Mouse (Mus musculus): Measurements from ENCODE around the gene Map3k5. TPM values are rescaled to one million over a fixed set of nuclear protein-coding genes. Genes with fewer than 3 reads are reported as not detected.

Map3k5 gene
- total and polyA plus RNA-seq, 3 experiments: 15.8 to 31.0 (median 27.6) TPM

GRCm38 (mm10) chr10:19942621-19943020 lies 8.3 kb downstream of the Map3k5 start:
- no peak overlapping the region for H3K4me2 ChIP-seq (ENCODE audit: insufficient read depth, low read depth, poor library complexity, severe bottlenecking)
- TF ChIP-seq ZNF384 (IDR thresholded peaks at IDR 0.05; ENCODE audit: low read depth, low read length): no peak
- H3K79me2 ChIP-seq (replicated peaks; ENCODE audit: control insufficient read depth, extremely low read depth, insufficient read depth, poor library complexity, severe bottlenecking): peaks cover 83% of the 10 kb centered on the region
- no peaks in the 10 kb centered on the region for H3K27me3 ChIP-seq (replicated peaks)
- no peak overlapping the region for H3K27ac ChIP-seq (ENCODE audit: insufficient read depth, low read depth)
- DNase-seq (ENCODE audit: extremely low read depth): no peak
- no peaks in the 10 kb centered on the region for H3K9me3 ChIP-seq (replicated peaks; ENCODE audit: low read length)
- H3K4me3 ChIP-seq (replicated peaks in 1 of 3; ENCODE audit: low read depth in 2 of 3, low read length in 2 of 3, poor library complexity in 1 of 3): no peak overlapping the region
- no peak overlapping the region for H3K9ac ChIP-seq (ENCODE audit: insufficient read depth, low read depth)
- dilution Hi-C loops (cut with MboI; ENCODE audit: extremely low pct_ligation_motif_present, extremely low pct_unique_long_range_greater_than_20kb, low sequenced_read_pairs): no loop called here
- H3K36me3 ChIP-seq (replicated peaks in 1 of 2; ENCODE audit: control insufficient read depth in 1 of 2, insufficient read depth in 1 of 2, low read length in 1 of 2): peaks cover 20 to 67% of the 10 kb centered on the region in 2 experiments
- peaks cover 16 to 75% of the 10 kb centered on the region in 2 experiments for H3K4me1 ChIP-seq (ENCODE audit: control insufficient read depth in 1 of 2, insufficient read depth in 2 of 2)
- in situ Hi-C loops (cut with MboI; ENCODE audit: low pct_ligation_motif_present, low pct_unique_long_range_greater_than_20kb, low sequenced_read_pairs): no loop called here

- no peaks in the 10 kb centered on the region for H3K9me3 ChIP-seq (replicated peaks; ENCODE audit: low read length)
Observed at GRCm38 (mm10) chr10:19945651-19946050, 11.4 kb downstream of the Map3k5 start.

GRCm38 (mm10) chr10:19946644-19947043 lies 12.4 kb downstream of the Map3k5 start:
- H3K27me3 ChIP-seq (replicated peaks): no peaks in the 10 kb centered on the region
- peaks cover 81% of the 10 kb centered on the region for H3K79me2 ChIP-seq (replicated peaks; ENCODE audit: control insufficient read depth, extremely low read depth, insufficient read depth, poor library complexity, severe bottlenecking)
- TF ChIP-seq ETS1 (conservative IDR thresholded peaks at IDR 0.05; ENCODE audit: low read depth, low read length) (no peak), POLR2A (IDR thresholded peaks at IDR 0.05; ENCODE audit: low read depth, low read length) (no peak), RCOR1 (conservative IDR thresholded peaks at IDR 0.05; ENCODE audit: low read depth, low read length) (no peak), CTCF (conservative IDR thresholded peaks at IDR 0.05 in 1 of 2, IDR thresholded peaks at IDR 0.05 in 1 of 2; ENCODE audit: low read depth in 2 of 2, low read length in 2 of 2) (no peak), POLR2AphosphoS2 (IDR thresholded peaks at IDR 0.05; ENCODE audit: low read depth, low read length) (no peak), TBP (conservative IDR thresholded peaks at IDR 0.05; ENCODE audit: low read depth, low read length) (no peak), MYC (IDR thresholded peaks at IDR 0.05; ENCODE audit: low read depth, low read length) (no peak), CHD1 (IDR thresholded peaks at IDR 0.05; ENCODE audit: low read depth, low read length) (no peak), ZKSCAN1 (IDR thresholded peaks at IDR 0.05; ENCODE audit: borderline replicate concordance, low read depth, low read length) (no peak), NELFE (IDR thresholded peaks at IDR 0.05; ENCODE audit: low read depth, low read length) (no peak), RAD21 (IDR thresholded peaks at IDR 0.05; ENCODE audit: low read depth, low read length) (no peak), SMC3 (IDR thresholded peaks at IDR 0.05; ENCODE audit: low read depth, low read length) (no peak), USF2 (conservative IDR thresholded peaks at IDR 0.05; ENCODE audit: low read depth, low read length) (no peak), IRF4 (IDR thresholded peaks at IDR 0.05; ENCODE audit: low read depth, low read length) (no peak), USF1 (IDR thresholded peaks at IDR 0.05; ENCODE audit: low read depth, low read length) (no peak), CHD2 (IDR thresholded peaks at IDR 0.05; ENCODE audit: low read length) (no peak), MAZ (IDR thresholded peaks at IDR 0.05; ENCODE audit: low read depth, low read length) (no peak)
- in situ Hi-C loops (cut with MboI; ENCODE audit: low pct_ligation_motif_present, low pct_unique_long_range_greater_than_20kb, low sequenced_read_pairs): no loop called here
- H3K9ac ChIP-seq (ENCODE audit: insufficient read depth, low read depth): no peak overlapping the region
- DNase-seq (ENCODE audit: extremely low read depth): no peak
- dilution Hi-C loops (cut with MboI; ENCODE audit: extremely low pct_ligation_motif_present, extremely low pct_unique_long_range_greater_than_20kb, low sequenced_read_pairs): no loop called here
- no peak overlapping the region for H3K4me2 ChIP-seq (ENCODE audit: insufficient read depth, low read depth, poor library complexity, severe bottlenecking)
- no peak overlapping the region for H3K4me3 ChIP-seq (replicated peaks in 1 of 3; ENCODE audit: low read depth in 2 of 3, low read length in 2 of 3, poor library complexity in 1 of 3)
- peaks cover 2% of the 10 kb centered on the region for H3K9me3 ChIP-seq (replicated peaks; ENCODE audit: low read length)
- H3K4me1 ChIP-seq (ENCODE audit: control insufficient read depth in 1 of 2, insufficient read depth in 2 of 2): peaks cover 17 to 67% of the 10 kb centered on the region in 2 experiments
- H3K36me3 ChIP-seq (replicated peaks in 1 of 2; ENCODE audit: control insufficient read depth in 1 of 2, insufficient read depth in 1 of 2, low read length in 1 of 2): peaks cover 25 to 87% of the 10 kb centered on the region in 2 experiments
- H3K27ac ChIP-seq (ENCODE audit: insufficient read depth, low read depth): no peak overlapping the region

More at GRCm38 (mm10) chr10:19945651-19946050, 11.4 kb downstream of the Map3k5 start:
- in situ Hi-C loops (cut with MboI; ENCODE audit: low pct_ligation_motif_present, low pct_unique_long_range_greater_than_20kb, low sequenced_read_pairs) (no loop called here), dilution Hi-C loops (cut with MboI; ENCODE audit: extremely low pct_ligation_motif_present, extremely low pct_unique_long_range_greater_than_20kb, low sequenced_read_pairs) (no loop called here)
- no peak overlapping the region for H3K4me2 ChIP-seq (ENCODE audit: insufficient read depth, low read depth, poor library complexity, severe bottlenecking)
- H3K4me1 ChIP-seq (ENCODE audit: control insufficient read depth in 1 of 2, insufficient read depth in 2 of 2): peaks cover 20 to 73% of the 10 kb centered on the region in 2 experiments
- DNase-seq (ENCODE audit: extremely low read depth): no peak
- TF ChIP-seq POLR2AphosphoS2 (IDR thresholded peaks at IDR 0.05; ENCODE audit: low read depth, low read length): no peak
- no peak for TF ChIP-seq IRF4 (IDR thresholded peaks at IDR 0.05; ENCODE audit: low read depth, low read length)
- no peak for TF ChIP-seq TBP (conservative IDR thresholded peaks at IDR 0.05; ENCODE audit: low read depth, low read length)
- H3K36me3 ChIP-seq (replicated peaks in 1 of 2; ENCODE audit: control insufficient read depth in 1 of 2, insufficient read depth in 1 of 2, low read length in 1 of 2): peaks cover 20 to 84% of the 10 kb centered on the region in 2 experiments
- H3K27ac ChIP-seq (ENCODE audit: insufficient read depth, low read depth): no peak overlapping the region
- H3K27me3 ChIP-seq (replicated peaks): no peaks in the 10 kb centered on the region
- no peak overlapping the region for H3K4me3 ChIP-seq (replicated peaks in 1 of 3; ENCODE audit: low read depth in 2 of 3, low read length in 2 of 3, poor library complexity in 1 of 3)
- H3K79me2 ChIP-seq (replicated peaks; ENCODE audit: control insufficient read depth, extremely low read depth, insufficient read depth, poor library complexity, severe bottlenecking): peaks cover 81% of the 10 kb centered on the region
- no peak overlapping the region for H3K9ac ChIP-seq (ENCODE audit: insufficient read depth, low read depth)

Data from CH12.LX (cell line).